Mouse (Mus musculus): ENCODE data around the gene Zfp39. TPM values are rescaled to one million over a fixed set of nuclear protein-coding genes. Genes with fewer than 3 reads are reported as not detected.
A peak's percentile ranks its signal among the peaks of the same experiment; 100 is the strongest.

Gene Zfp39
- polyA plus RNA-seq, 1 experiment = 1.3 TPM

- H3K4me3 ChIP-seq (ENCODE audit: extremely low read depth, insufficient read depth, insufficient read length) = no peak overlapping the region
- no peak overlapping the region for H3K27ac ChIP-seq (ENCODE audit: insufficient read depth, low read length)
- WGBS = 96% methylated on average over 2 of the region's 3 CpGs
- 0 out of 2 replicates have a peak, but pooled peaks cover 2% of the 10 kb centered on the region for H3K4me1 ChIP-seq (ENCODE audit: control insufficient read depth, insufficient read depth, insufficient read length)
- no peaks in the 10 kb centered on the region for H3K36me3 ChIP-seq (ENCODE audit: control insufficient read depth, insufficient read depth, low read length)
- no peaks in the 10 kb centered on the region for H3K27me3 ChIP-seq (ENCODE audit: control insufficient read depth, insufficient read depth, low read length)
- no peak for DNase-seq (ENCODE audit: low read depth in 1 of 2, low spot score in 2 of 2)
- TF ChIP-seq CTCF (IDR thresholded peaks at IDR 0.05; ENCODE audit: extremely low read depth, insufficient read depth, insufficient read length, insufficient replicate concordance) = no peak
- TF ChIP-seq POLR2A (IDR thresholded peaks at IDR 0.05; ENCODE audit: low read depth, low read length) = no peak
Measured at GRCm38 (mm10) chr11:58926651-58927050, 22.6 kb upstream of the Zfp39 start.

DNA sequence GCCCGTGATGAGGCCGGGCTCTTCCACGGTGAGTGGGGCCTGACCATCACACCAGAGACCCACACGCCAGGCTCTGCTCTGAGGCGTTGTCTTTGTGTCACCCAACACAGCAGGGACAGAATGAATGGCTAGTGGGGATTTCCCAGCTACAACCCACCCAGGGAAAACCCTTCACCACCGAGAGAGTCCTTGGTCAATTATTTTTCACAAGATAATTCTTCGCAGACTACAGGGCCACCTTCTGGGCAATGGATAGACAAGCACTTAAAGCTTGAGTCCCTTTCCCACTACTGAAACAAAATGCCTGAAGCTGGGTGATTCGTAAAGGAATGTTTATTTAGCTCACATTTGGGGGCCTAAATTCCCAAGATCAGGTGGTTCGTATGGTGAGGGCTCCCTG is 18.4 kb upstream of the Zfp39 start:
- DNase-seq (ENCODE audit: low read depth in 1 of 2, low spot score in 2 of 2) = no peak
- TF ChIP-seq CTCF (IDR thresholded peaks at IDR 0.05; ENCODE audit: extremely low read depth, insufficient read depth, insufficient read length, insufficient replicate concordance) (no peak), POLR2A (IDR thresholded peaks at IDR 0.05; ENCODE audit: low read depth, low read length) (no peak)
- no peaks in the 10 kb centered on the region for H3K36me3 ChIP-seq (ENCODE audit: control insufficient read depth, insufficient read depth, low read length)
- H3K4me1 ChIP-seq (ENCODE audit: control insufficient read depth, insufficient read depth, insufficient read length) = no peaks in the 10 kb centered on the region
- 87% methylated on average over 9 of the region's 9 CpGs for WGBS
- no peak overlapping the region for H3K4me3 ChIP-seq (ENCODE audit: extremely low read depth, insufficient read depth, insufficient read length)
- no peaks in the 10 kb centered on the region for H3K27me3 ChIP-seq (ENCODE audit: control insufficient read depth, insufficient read depth, low read length)
- no peak overlapping the region for H3K27ac ChIP-seq (ENCODE audit: insufficient read depth, low read length)

DNA sequence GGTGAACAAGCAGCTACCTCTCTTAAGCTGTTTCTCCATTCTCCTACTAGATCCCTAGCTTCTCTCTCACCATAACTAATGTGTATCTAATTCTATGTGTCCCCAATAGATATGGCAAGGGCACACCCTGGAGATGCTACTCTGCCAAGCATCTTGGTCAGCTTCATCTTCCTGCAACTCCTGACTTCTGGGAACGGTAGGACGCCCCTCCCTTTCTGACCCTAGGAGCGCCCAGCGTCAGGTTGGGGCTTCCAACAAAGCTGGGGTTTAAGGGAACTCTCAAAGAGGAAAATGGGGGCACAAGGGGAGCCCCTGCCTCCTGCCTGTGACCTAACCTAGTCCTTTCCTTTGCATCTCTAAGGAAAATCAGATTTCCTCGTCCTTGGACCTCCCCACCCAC is 14.7 kb upstream of the Zfp39 start:
- 78% methylated on average over 5 of the region's 5 CpGs for WGBS
- no peak overlapping the region; the same call in 1 of the 2 replicates for H3K27ac ChIP-seq (ENCODE audit: insufficient read depth, low read length)
- H3K27me3 ChIP-seq (ENCODE audit: control insufficient read depth, insufficient read depth, low read length) = no peaks in the 10 kb centered on the region
- no peak for TF ChIP-seq POLR2A (IDR thresholded peaks at IDR 0.05; ENCODE audit: low read depth, low read length)
- TF ChIP-seq CTCF (IDR thresholded peaks at IDR 0.05; ENCODE audit: extremely low read depth, insufficient read depth, insufficient read length, insufficient replicate concordance) = no peak
- H3K36me3 ChIP-seq (ENCODE audit: control insufficient read depth, insufficient read depth, low read length) = no peaks in the 10 kb centered on the region
- DNase-seq (ENCODE audit: low read depth in 1 of 2, low spot score in 2 of 2) = no peak
- H3K4me1 ChIP-seq (ENCODE audit: control insufficient read depth, insufficient read depth, insufficient read length) = 0 out of 2 replicates have a peak, but pooled peaks cover 2% of the 10 kb centered on the region
- H3K4me3 ChIP-seq (ENCODE audit: extremely low read depth, insufficient read depth, insufficient read length) = peak overlapping the region; percentile 42

- 82% methylated on average over 12 of the region's 12 CpGs for WGBS
- Histone ChIP-seq H3K4me1 (ENCODE audit: control insufficient read depth, insufficient read depth, insufficient read length) (0 out of 2 replicates have a peak, but pooled peaks cover 2% of the 10 kb centered on the region), H3K27me3 (ENCODE audit: control insufficient read depth, insufficient read depth, low read length) (no peaks in the 10 kb centered on the region), H3K27ac (ENCODE audit: insufficient read depth, low read length) (peak within 1 kb of the TSS; percentile 56; the same call in 1 of the 2 replicates), H3K36me3 (ENCODE audit: control insufficient read depth, insufficient read depth, low read length) (no peaks in the 10 kb centered on the region), H3K4me3 (ENCODE audit: extremely low read depth, insufficient read depth, insufficient read length) (peak within 1 kb of the TSS; percentile 42)
- no peak for DNase-seq (ENCODE audit: low read depth in 1 of 2, low spot score in 2 of 2)
- TF ChIP-seq CTCF (IDR thresholded peaks at IDR 0.05; ENCODE audit: extremely low read depth, insufficient read depth, insufficient read length, insufficient replicate concordance) = no peak
- TF ChIP-seq POLR2A (IDR thresholded peaks at IDR 0.05; ENCODE audit: low read depth, low read length) = no peak
Measured at GRCm38 (mm10) chr11:58917745-58918366, 13.8 kb upstream of the Zfp39 start, which contains the start of gene Btnl10. Gene Btnl10, plus strand, starts transcription at chr11:58917908.

- TF ChIP-seq POLR2A (IDR thresholded peaks at IDR 0.05; ENCODE audit: low read depth, low read length) (no peak), CTCF (IDR thresholded peaks at IDR 0.05; ENCODE audit: extremely low read depth, insufficient read depth, insufficient read length, insufficient replicate concordance) (peak; percentile 30; the same call in 1 of the 2 replicates)
- Histone ChIP-seq H3K4me3 (ENCODE audit: extremely low read depth, insufficient read depth, insufficient read length) (no peak overlapping the region), H3K4me1 (ENCODE audit: control insufficient read depth, insufficient read depth, insufficient read length) (0 out of 2 replicates have a peak, but pooled peaks cover 2% of the 10 kb centered on the region), H3K27me3 (ENCODE audit: control insufficient read depth, insufficient read depth, low read length) (no peaks in the 10 kb centered on the region), H3K36me3 (ENCODE audit: control insufficient read depth, insufficient read depth, low read length) (no peaks in the 10 kb centered on the region), H3K27ac (ENCODE audit: insufficient read depth, low read length) (peak overlapping the region; percentile 56; the same call in 1 of the 2 replicates)
- peak; percentile 47 to 51 for DNase-seq (ENCODE audit: low read depth in 1 of 2, low spot score in 2 of 2)
- WGBS = 50% methylated on average over 14 of the region's 14 CpGs
Measured at GRCm38 (mm10) chr11:58916879-58917744, 13.1 kb upstream of the Zfp39 start.

GRCm38 (mm10) chr11:58914461-58915028 is 10.5 kb upstream of the Zfp39 start:
- no peaks in the 10 kb centered on the region for H3K36me3 ChIP-seq (ENCODE audit: control insufficient read depth, insufficient read depth, low read length)
- no peaks in the 10 kb centered on the region for H3K27me3 ChIP-seq (ENCODE audit: control insufficient read depth, insufficient read depth, low read length)
- TF ChIP-seq CTCF (IDR thresholded peaks at IDR 0.05; ENCODE audit: extremely low read depth, insufficient read depth, insufficient read length, insufficient replicate concordance) = peak; percentile 20; the same call in 1 of the 2 replicates
- TF ChIP-seq POLR2A (IDR thresholded peaks at IDR 0.05; ENCODE audit: low read depth, low read length) = no peak
- H3K27ac ChIP-seq (ENCODE audit: insufficient read depth, low read length) = peak overlapping the region; percentile 39; the same call in 1 of the 2 replicates
- WGBS = 13% methylated on average over 17 of the region's 17 CpGs
- H3K4me3 ChIP-seq (ENCODE audit: extremely low read depth, insufficient read depth, insufficient read length) = peak overlapping the region; percentile 50; the same call in 1 of the 2 replicates
- H3K4me1 ChIP-seq (ENCODE audit: control insufficient read depth, insufficient read depth, insufficient read length) = 0 out of 2 replicates have a peak, but pooled peaks cover 2% of the 10 kb centered on the region
- DNase-seq (ENCODE audit: low read depth in 1 of 2, low spot score in 2 of 2) = no peak
